Mouse (Mus musculus) ovary, postnatal 36 days (tissue): Measurements from ENCODE around the gene Arl15.
A peak's percentile ranks its signal among the peaks of the same experiment; 100 is the strongest.

Source experiments
- DNase-seq: peaks from one replicate; pipeline ENCODE4 v3.0.0; 2022; ENCODE audit warnings: low spot score, mixed read lengths

Arl15 gene

DNA sequence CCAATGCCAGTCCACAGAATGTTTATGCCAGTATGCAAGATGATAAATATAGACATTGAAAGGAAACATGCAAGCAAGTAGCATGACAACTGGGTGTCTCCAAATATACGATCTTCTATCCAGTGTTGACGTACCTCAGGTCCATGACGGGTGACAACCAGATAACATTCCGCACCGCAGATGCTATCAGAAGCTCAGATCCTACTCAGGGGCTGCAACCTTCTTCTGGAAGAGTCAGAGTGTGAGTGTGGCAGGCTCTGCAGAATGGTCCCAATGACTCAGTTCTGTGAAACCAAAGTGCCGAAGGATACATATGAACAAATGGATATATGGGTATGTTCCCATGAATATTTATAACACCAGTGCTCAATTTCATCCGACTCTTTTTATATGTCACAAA lies 313.2 kb downstream of the Arl15 start:
- DNase-seq, result no peak

DNA sequence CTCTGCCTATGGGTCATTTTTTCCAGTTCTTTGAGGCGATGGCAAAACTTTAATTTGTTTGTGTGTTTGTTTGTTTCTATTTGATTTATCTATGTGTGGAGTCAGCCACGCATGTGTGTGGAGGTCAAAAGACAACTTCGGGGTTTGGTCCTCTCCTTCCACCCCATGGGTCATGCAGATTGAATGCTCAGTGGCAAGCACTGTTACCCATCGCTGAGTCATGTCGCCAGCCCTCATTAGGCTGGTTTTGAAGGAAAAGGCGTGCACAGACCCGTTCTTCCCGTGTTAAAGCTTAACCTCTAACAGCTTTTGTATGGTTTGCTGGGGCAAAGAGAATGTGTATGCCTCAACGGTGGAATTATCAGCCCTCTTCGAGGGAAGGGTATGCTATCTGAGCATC lies 315.1 kb downstream of the Arl15 start:
- DNase-seq, result no peak

DNA sequence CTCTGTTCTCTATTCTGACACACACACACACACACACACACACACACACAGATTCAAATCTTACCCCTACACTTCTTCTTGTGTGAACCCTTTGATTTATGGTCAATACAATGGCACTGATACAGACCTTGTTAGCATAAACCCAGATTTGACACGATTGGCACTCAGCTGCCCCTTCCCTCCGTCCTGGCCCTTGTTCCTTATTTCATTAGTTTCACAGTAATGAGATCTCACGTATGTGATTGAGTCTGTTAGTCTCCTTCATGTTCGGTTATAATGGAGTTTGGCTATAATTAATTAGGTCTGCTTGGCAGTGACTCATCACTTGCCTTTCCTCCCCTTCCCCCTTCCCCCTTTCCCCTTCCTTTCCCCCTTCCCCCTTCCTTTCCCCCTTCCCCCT lies 315.5 kb downstream of the Arl15 start:
- DNase-seq, result no peak

DNA sequence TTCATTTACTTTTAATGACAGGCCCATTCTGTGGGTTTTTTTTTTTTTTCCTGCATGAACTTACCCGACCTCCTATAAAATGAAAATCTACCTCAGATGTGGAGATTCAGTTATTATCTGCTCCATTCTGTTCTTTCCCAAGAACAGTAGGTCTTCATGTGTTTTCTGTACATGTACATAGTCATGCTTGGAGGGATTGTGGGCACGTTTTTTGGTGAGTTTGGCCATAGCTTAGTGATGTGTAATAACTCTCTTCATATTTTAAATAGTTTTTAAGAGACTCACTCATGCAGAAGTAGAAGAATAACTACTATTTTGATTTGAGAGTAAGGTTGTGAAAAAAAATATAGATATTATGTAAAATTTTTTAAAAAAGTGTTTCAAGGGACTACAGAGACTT lies 319.2 kb downstream of the Arl15 start:
- no peak for DNase-seq

DNA sequence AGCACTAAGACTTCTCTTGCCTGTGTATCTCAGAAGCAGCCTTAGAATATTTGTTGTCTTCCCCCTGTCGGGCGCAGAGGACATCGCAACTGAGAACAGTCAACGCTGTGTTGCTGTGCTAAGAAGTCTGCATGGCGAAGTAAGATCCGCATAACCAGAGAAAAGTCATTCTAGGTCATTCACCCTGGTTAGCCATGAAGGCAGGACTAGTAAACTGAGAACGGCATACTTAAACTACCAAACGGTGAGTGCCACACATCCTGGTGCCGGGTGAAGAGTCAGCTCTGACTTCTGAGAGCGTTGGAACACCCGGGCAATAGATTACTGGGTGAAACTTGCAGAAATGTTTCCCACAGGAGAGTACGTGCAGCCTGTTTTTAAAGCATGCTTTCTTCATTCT lies 320.3 kb downstream of the Arl15 start:
- no peak for DNase-seq

DNA sequence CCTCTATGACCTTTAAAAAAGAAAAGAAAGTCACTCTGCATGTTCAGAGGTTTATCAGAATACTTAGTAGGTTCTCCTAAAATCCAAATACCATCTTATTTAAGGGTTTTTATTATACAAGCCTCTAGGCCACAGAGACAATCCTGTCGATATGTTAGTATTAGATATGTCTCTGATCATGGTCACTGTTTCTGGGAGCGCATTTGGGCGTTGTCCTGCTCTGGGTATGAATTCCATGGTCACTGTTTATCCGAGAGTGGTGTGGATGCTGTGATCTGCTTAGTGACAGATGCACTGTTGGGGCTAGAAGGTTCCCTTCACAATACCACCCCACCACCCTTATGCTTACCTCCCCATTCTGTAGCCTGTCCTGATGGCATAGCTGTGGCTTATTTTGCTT lies 320.8 kb downstream of the Arl15 start:
- DNase-seq, result no peak

DNA sequence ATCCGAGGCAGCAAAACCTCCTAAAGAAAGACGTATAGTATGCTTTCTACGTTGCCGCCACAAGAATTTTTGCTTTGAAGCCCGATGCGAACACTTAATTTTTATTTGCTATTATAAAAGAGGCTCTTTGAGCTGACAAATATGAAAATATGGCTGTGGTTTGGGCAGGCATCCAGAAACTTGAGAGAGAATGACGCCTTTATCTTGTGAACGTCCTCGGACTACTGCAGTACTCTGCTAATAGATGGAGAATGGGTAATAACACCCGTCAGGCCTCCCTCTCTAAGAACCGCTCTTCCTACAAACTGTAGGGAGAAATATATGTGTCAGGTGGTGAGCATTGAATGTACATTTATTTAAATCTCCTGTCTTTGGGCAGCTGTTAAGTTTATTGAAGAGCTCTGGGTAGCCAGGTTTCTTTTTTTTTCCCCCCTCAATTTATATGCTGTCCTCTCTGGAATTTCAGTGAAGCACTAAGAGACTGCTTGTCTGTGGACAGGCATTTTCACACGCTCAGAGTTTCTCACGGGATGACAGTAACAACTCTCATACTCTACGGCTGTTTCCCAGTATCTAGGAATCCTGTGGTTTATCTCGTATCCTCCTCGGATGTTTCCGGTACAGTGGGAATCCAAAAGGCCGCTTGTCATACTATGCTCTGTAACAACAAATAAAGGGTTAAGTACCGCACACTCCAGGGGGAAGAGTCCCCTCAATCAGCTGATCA lies 324.0 kb downstream of the Arl15 start:
- DNase-seq, result no peak

DNA sequence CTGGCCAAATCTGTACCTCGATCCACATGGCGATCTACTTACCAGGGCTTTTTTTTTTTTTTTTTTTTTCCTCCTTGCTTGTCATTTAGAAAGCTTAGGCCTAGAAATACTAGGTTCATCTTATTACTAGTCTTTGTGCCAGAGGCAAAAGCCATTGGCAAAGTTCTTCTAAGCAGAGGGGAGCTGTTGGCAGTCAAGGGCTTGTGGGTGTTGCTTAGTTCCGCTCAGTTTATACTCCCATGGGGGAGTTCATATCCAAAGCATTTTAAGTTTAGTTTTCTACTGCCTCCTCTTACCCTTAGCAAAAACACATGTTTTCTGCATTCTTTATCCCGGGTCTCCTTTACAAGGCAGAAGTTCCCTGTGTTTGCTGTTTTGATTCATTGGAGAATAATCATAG lies 325.5 kb downstream of the Arl15 start:
- no peak for DNase-seq

DNA sequence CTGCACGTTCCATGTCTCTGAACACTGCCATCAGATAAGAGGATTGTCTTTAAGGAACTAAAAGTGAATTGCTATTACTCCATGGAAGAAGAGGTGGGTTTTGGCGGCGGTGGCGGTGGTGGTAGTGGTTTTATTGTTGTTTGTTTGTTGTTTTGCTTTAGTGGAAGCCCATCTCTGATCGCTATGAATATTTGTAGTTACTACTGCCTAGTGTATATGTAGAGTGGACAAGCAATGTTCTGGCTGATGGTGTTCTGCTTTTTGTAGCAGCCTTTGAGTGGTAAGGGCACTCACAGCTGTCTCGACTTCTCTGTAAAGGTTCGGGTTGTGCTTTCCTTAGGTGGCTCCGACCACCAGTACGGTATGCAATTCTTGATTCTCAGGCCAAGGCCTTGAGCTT lies 327.3 kb downstream of the Arl15 start:
- DNase-seq, result no peak

DNA sequence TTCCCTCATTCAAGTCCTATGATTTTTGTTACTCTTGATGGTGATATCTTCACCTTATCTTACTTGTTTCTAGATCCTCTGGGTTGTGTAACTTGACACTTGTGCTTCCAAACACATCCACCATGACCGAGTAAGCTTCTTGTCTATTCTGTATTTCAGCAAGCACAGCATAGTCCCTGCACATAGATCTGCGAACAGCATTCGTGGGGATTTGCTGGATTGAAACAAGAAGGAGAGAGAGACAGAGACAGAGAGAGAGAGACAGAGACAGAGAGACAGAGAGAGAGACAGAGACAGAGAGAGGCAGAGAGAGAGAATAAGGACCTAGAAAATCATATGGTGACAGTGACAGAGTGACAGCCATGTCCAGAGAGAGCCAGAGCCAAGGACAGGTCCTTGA lies 329.1 kb downstream of the Arl15 start:
- no peak for DNase-seq

DNA sequence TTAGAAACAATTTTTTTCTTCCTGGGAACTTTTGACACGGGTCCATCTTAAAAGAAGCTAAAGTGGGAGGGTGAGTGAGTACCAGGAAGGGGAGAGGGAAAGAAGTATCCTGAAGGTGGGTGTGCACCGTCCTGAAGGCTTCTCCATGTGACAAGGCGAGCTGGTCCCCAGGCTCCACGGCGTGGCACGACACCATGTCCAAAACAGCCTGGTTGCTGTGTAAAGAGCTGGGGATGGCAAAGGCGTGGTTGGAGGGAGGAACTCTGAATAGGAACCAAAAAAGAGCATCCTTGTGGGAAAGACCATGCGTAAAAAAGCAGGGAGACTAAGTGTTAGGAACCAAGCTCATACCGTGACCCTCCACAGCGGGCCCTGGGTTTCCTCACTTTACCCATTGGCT lies 330.1 kb downstream of the Arl15 start:
- DNase-seq, result no peak

DNA sequence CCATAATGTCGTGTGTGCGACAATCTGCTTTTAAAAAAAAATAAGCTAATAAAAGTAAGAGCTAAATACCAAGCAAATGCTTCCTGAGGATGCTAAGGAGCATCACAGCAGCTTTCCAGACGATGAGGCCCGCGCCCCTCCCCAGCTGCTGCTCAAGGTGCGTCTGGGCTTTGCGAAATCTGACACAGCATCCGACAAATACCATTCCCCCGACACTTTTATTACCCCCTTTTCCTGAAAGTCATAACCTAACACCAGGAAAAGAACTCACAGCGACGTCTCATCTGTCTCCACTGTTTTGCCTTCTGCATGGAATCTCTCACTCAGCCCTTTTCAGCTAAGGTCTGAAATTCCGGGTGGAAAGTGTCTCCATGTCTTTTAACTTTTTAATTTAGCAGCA lies 330.7 kb downstream of the Arl15 start:
- no peak for DNase-seq

DNA sequence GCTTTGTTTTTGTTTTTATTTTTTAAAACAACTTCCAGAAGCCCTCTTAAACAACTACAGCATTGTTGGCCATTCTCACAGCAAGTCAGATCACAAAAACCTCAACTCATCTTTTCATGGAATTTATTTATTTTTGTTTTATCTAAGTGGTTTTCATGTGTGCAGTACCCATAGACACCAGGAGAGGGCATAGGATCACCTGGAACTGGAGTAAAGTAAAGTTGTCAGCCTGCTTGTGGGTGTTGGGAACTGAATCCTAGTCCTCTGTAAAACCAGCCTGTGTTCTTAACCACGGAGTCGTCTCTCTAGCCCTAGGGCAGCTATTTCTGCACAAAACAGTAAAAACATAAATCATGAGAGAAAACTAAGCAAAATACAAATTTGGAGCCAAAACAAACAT lies 334.1 kb downstream of the Arl15 start:
- no peak for DNase-seq

DNA sequence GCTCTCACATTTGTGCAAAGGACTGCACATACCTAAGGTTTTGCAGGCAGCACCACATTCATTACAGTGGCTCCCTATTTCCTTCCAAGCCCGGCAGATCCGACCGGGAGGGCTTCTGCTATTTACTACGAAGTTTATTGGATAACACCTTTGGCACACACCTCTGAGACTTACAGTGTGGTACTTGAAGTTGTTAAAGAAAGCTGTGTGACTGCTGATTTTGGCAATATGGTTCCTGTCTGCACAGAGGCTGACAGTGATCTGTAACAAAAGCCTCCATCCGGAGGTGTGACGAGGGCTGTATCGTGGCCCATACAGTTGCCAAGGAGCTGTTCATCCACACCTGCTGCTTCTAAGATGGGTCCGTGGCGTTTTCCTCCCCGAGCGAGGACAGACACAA lies 335.7 kb downstream of the Arl15 start:
- no peak for DNase-seq

DNA sequence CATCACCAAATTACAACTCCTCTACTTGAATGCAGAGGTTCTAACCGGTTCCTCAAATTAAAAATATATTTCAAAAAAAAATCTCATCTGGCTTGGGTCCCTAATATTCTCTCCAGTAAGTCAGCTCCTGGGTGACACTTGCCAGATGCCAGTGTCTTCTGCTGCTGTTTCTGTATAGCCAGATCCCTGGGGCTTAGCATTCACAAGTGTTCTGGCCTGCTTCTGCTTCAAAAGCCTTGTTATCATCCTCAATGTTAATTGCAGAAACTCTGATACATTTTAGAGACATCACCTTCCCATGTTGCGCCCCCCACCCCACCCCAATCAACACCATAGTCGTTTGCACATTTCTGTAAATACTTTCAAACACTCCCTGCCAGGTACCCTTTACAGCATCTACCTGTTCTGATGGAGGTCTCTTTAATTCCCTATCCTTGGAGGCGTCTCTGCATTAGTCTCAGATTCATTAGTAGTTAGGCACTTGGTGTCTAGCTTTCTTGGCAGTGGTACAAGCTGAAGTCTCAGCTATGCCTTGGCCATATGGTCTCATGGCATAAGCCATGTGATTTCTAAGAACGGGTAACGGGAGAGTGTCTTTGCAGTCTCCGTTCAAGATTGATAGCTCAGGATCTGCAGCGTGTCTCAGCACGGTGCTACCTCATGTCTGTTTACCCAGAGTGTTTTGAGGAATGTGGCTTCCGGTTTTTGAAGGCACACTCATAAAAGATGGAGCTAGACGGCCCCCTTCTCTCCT lies 336.4 kb downstream of the Arl15 start:
- DNase-seq, result no peak

DNA sequence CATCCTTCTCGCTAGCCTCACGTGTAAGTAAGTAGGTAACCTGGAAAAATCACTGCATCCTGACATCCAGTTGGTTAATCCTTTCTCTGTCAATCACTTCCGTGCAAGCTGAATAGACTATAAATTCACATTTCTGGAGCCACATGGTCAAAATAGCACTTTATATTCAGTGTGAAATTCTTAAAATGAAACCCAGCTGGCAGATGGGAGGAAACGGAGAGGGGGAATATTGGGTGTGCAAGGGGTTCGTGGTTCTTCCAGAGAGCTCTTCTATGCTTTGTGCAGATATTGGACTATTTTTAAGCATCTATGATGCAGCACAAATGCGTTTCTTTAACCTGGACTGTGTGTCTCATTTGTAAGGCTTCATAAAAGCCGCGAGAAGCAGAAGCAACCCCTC lies 344.6 kb downstream of the Arl15 start:
- DNase-seq, result no peak

DNA sequence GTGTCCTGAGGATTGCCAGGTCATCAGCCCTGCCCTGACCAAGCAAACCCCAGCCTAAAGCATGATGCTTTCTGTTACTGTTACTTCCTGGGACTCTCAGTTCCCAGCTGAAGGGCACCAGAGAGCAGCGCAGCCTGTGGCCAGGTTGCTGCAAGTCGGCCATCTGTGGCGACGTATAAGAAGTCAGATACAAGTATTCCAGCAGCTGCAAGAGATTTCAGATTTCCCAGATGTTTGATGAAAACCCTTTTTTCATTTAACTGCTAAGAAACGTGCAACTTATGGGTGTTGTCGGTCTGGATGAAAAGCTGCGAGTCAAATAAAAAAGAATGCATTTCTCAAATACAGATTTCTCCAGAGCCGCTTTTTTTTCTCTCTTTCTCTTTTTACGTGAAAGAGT lies 345.3 kb downstream of the Arl15 start:
- DNase-seq, result no peak

DNA sequence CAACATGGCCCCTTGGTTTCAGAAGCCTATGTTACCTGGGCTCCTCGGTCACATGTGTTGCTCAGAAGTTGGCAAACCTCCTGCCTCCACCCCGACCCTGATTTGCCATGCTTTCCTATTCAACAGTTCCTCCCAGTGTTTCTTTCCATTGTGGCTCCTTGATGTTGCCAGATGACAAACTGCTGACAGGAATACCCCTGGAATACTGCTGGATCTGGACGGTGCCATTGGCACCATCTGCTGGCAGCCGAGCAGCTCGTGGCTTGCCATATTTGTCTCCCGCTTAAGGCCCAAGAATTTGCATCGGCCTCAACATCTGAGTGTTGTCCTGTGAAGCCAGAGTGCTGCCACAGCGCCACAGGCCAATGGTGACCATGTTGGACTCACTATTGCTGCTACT lies 348.5 kb downstream of the Arl15 start:
- DNase-seq, result peak; percentile 10

DNA sequence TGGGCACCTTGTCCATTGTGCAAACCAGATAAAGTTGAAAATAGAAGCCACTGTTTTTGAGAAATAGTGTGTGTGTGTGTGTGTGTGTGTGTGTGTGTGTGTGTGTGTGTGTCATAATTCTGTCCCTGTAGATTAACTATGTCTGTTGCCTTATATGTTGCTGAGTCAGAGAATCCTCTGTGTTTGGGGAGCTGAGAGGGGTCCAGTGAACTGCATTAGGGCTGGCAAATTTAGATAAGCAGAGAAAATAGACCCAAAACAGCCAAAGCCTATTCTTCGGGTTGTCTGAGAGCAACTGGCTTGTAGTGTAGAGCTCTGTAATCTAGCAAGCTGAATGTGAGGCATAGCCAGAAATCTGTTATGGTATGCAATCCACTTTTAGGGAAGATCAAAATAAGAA lies 348.9 kb downstream of the Arl15 start:
- DNase-seq, result no peak

DNA sequence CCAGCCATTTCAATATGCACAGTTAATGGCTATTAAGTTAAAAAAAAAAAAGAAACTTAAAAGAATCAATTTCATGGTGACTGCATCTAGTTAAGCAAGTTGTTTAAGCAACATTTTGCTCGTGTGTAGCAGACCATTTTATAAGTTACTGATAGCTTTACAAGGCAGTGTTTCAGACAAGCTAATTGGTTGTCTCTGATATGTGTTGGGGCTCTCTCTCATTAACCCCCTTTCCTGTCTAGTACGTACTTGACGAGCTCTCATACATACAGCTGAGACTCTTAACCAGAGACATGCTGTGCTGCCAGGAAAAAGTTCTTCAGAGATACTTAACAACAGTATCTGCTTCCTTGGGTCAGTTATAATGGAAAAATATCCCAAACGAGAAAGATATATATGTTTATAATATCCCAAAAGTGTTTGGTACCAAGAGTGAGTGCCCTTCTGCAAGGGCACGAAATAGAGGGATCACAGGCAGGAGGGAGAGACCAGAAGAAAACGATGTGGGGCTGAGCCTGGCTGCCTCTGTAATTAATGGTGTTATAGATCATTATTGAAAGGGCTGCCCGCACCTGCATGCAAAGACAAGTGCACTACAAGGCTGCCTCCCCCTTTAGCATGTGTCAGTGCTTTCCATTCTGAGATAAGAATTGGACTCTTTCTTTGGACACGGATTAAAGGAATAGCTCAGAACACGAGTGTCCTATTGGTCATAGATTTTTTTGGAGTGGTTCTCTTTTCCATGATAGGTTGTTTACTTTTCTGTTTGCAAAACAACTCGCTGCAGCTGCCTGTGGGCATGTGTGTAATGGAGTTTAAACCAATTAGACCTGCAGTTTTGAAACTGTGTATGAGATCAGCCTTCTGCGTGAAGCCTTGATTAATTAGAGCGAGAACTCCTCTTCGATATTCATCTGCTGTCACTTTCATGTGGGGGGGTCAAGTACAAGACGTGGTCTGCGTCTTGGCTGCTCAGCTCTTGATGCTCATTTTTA lies 350.0 kb downstream of the Arl15 start:
- no peak for DNase-seq

DNA sequence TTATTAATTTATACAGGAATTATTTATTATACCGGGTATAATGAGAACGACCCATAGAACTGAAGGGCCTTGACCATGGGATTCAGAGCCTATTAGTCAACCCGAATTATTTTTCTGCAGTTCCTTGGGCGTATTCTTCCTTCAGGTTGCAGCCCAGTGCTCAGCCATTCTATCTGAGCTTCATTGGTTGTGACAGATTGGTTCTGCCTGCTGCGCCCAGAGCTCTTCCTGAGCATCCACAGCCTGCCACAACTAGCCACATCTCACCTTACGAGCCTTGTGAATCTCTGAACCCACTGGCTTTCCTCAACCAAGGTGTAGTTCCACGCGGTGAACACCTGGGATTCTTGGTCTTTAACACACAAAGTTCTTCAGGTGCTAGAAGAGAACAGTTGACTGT lies 350.9 kb downstream of the Arl15 start:
- DNase-seq, result no peak

DNA sequence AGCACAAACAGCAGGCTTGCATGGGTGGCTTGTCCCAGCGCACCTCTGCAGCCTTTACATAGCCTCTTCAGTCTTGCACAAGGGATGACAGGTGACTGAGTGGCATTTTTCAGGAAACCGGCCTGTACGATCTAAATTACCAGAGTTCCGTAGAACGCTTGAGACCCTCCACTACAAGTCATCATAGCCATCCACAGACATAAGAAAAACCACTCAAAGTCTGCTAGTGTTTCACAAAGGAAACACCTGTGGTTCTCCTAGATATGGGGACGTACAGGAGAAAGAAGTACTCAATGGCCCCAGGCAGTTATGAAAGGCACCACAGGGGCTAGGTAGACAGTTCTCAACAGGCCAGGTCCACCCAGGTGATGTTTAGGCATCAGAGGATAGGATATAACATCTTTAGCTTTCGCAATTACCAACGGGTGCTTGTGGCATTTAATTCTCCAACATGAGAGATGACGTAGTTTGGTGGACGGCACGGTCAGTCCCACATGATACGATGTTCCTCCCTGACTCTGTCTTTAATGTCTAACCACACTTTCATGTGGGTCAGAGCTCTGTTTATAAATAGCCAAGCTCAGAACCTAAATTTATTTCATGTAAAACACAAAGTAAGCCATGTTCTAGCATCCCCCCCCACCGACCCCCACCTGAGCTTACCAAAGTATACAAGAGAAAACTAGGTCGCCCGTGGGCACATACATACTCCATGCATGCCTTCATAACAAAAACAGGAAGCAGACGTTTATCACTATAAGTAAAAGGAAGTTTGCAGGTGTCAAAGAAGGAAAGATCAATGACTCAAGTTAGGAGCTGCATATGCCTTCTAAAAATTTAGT lies 356.8 kb downstream of the Arl15 start:
- no peak for DNase-seq
